Mouse (Mus musculus): Measurements from ENCODE around the gene Ttc17. TPM values are rescaled to one million over a fixed set of nuclear protein-coding genes. Genes with fewer than 3 reads are reported as not detected.

The Ttc17 gene
- polyA plus RNA-seq, 1 experiment from 2014 or later = 18.1 TPM

DNA sequence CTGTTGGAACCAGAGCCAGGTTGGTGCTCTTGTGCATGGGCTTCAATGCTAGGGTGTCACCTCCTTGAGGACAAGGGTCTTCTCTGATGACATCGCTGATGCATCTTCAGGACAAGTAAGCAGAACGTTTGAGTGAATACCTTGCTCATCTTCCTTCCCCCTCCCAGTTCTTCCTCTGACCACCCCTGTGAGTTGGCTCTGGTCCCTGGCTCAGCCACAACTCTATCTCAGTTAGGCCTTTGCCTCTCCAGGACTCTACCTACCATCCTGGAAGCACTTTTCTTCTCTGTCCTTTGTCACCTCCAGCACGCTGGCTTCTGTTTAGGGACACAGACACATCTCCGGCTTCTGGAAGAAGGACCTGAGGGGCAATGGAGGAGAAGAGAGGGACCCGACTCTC lies 126.9 kb downstream of the Ttc17 start:
- Histone ChIP-seq H3K27me3 (ENCODE audit: insufficient read depth, low read length) (peaks cover 2% of the 10 kb centered on the region; the same call in 1 of the 2 replicates), H3K9me3 (ENCODE audit: low read depth, low read length) (no peaks in the 10 kb centered on the region), H3K4me2 (no peak overlapping the region), H3K9ac (no peak overlapping the region), H3K27ac (ENCODE audit: low read depth) (no peak overlapping the region), H3K36me3 (ENCODE audit: insufficient read depth) (no peaks in the 10 kb centered on the region), H3K4me3 (ENCODE audit: low read depth, low read length) (no peak overlapping the region), H3K4me1 (ENCODE audit: insufficient read depth) (no peaks in the 10 kb centered on the region)
- no peak for ATAC-seq (ENCODE audit: insufficient read depth)
- 70% methylated on average over 5 of the region's 5 CpGs for WGBS
- DNase-seq = no peak
- TF ChIP-seq CTCF (IDR thresholded peaks at IDR 0.05; ENCODE audit: low read depth) = no peak

DNA sequence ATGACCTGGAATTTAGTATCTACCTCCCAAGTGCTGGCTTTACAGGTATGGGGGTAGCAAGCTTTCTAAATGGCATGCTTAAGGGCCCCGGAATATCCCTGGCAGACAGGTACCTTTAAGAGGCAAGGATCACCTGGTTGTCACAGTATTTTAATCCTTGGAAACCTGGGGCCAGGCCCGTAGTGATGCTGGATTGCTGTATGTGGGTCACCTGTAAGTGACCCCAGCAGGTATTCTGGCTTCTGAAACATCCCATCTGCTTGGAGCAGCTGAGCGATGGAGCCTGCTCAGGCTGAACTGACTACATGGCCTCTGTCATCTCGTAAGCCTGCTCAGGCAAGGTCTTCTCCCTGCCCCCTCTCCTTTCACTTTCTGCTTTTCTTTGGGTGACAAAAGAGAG lies 130.4 kb downstream of the Ttc17 start:
- Histone ChIP-seq H3K9me3 (ENCODE audit: low read depth, low read length) (no peaks in the 10 kb centered on the region), H3K4me1 (ENCODE audit: insufficient read depth) (no peaks in the 10 kb centered on the region), H3K4me3 (ENCODE audit: low read depth, low read length) (no peak overlapping the region), H3K9ac (no peak overlapping the region), H3K27me3 (ENCODE audit: insufficient read depth, low read length) (peaks cover 23% of the 10 kb centered on the region; the same call in 1 of the 2 replicates), H3K27ac (ENCODE audit: low read depth) (no peak overlapping the region), H3K36me3 (ENCODE audit: insufficient read depth) (no peaks in the 10 kb centered on the region), H3K4me2 (no peak overlapping the region)
- 64% methylated on average over 4 of the region's 4 CpGs for WGBS
- TF ChIP-seq CTCF (IDR thresholded peaks at IDR 0.05; ENCODE audit: low read depth) = no peak
- ATAC-seq (ENCODE audit: insufficient read depth) = no peak
- no peak for DNase-seq

DNA sequence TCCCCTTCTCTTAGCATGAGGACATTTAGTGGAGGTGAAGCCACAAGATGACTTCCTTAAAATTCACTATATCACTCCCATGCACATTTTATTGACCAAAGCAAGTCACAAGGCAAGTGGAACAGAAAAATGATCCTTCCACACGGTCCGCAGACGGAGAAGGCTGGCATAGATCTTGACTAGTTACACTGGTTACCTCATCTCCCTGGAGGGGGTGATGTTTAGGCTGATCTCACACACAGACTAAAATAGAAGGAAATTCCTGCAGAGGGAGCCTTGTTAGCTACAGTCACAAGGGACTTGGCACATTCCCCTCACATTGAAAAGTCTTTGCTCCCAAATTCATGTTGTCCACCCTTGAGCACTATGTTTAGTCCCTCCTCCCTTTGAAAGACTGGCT lies 130.8 kb downstream of the Ttc17 start:
- Histone ChIP-seq H3K36me3 (ENCODE audit: insufficient read depth) (no peaks in the 10 kb centered on the region), H3K4me1 (ENCODE audit: insufficient read depth) (no peaks in the 10 kb centered on the region), H3K4me3 (ENCODE audit: low read depth, low read length) (no peak overlapping the region), H3K27ac (ENCODE audit: low read depth) (no peak overlapping the region), H3K27me3 (ENCODE audit: insufficient read depth, low read length) (peaks cover 23% of the 10 kb centered on the region; the same call in 1 of the 2 replicates), H3K9ac (no peak overlapping the region), H3K4me2 (no peak overlapping the region), H3K9me3 (ENCODE audit: low read depth, low read length) (no peaks in the 10 kb centered on the region)
- TF ChIP-seq CTCF (IDR thresholded peaks at IDR 0.05; ENCODE audit: low read depth) = no peak
- ATAC-seq (ENCODE audit: insufficient read depth) (no peak), DNase-seq (no peak)
- 76% methylated on average over 3 of the region's 3 CpGs for WGBS

GRCm38 (mm10) chr2:94273154-94274021 lies 133.1 kb downstream of the Ttc17 start:
- peaks cover 23% of the 10 kb centered on the region; the same call in 1 of the 2 replicates for H3K27me3 ChIP-seq (ENCODE audit: insufficient read depth, low read length)

DNA sequence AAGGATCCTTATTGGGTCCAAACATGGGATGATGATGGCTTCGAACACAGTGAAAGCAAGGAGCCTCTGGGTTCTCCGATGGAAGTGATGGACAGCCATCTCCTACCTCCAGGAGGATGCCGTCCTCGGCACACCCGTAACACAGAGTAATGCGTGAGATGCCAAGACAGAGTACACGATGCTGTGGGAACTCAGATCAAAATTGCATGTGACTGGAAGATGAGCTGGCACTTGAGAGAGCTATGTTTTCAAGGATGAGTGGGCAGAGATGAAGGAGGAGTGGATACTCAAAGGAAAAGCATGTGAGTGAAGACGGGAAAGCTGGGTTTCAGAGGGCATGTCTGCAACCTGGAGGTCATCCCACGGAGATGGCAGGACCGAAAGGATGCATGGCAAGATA lies 135.3 kb downstream of the Ttc17 start:
- TF ChIP-seq CTCF (IDR thresholded peaks at IDR 0.05; ENCODE audit: low read depth) = no peak
- no peaks in the 10 kb centered on the region for H3K9me3 ChIP-seq (ENCODE audit: low read depth, low read length)
- H3K27ac ChIP-seq (ENCODE audit: low read depth) = no peak overlapping the region
- H3K4me1 ChIP-seq (ENCODE audit: insufficient read depth) = no peaks in the 10 kb centered on the region
- no peak for ATAC-seq (ENCODE audit: insufficient read depth)
- H3K27me3 ChIP-seq (ENCODE audit: insufficient read depth, low read length) = peaks cover 23% of the 10 kb centered on the region; the same call in 1 of the 2 replicates
- no peak overlapping the region for H3K9ac ChIP-seq
- no peak overlapping the region for H3K4me2 ChIP-seq
- no peaks in the 10 kb centered on the region for H3K36me3 ChIP-seq (ENCODE audit: insufficient read depth)
- 79% methylated on average over 10 of the region's 10 CpGs for WGBS
- no peak overlapping the region for H3K4me3 ChIP-seq (ENCODE audit: low read depth, low read length)
- DNase-seq = no peak

More at GRCm38 (mm10) chr2:94273154-94274021, 133.1 kb downstream of the Ttc17 start:
- DNase-seq = peak; percentile 80
- no peaks in the 10 kb centered on the region for H3K9me3 ChIP-seq (ENCODE audit: low read depth, low read length)
- under 1% methylated on average over 62 of the region's 72 CpGs for WGBS
- ATAC-seq (ENCODE audit: insufficient read depth) = peak; percentile 90
- peak overlapping the region; percentile 55 for H3K9ac ChIP-seq
- no peak for TF ChIP-seq CTCF (IDR thresholded peaks at IDR 0.05; ENCODE audit: low read depth)
- H3K27ac ChIP-seq (ENCODE audit: low read depth) = no peak overlapping the region
- peak overlapping the region; percentile 54 for H3K4me3 ChIP-seq (ENCODE audit: low read depth, low read length)
- H3K4me1 ChIP-seq (ENCODE audit: insufficient read depth) = no peaks in the 10 kb centered on the region
- H3K36me3 ChIP-seq (ENCODE audit: insufficient read depth) = no peaks in the 10 kb centered on the region
- H3K4me2 ChIP-seq = peak overlapping the region; percentile 98

- Histone ChIP-seq H3K27me3 (ENCODE audit: insufficient read depth, low read length) (peaks cover 18% of the 10 kb centered on the region; the same call in 1 of the 2 replicates), H3K9me3 (ENCODE audit: low read depth, low read length) (no peaks in the 10 kb centered on the region), H3K4me3 (ENCODE audit: low read depth, low read length) (no peak overlapping the region), H3K27ac (ENCODE audit: low read depth) (no peak overlapping the region), H3K9ac (no peak overlapping the region), H3K4me1 (ENCODE audit: insufficient read depth) (peaks cover 8% of the 10 kb centered on the region; the same call in 1 of the 2 replicates), H3K4me2 (no peak overlapping the region), H3K36me3 (ENCODE audit: insufficient read depth) (no peaks in the 10 kb centered on the region)
- TF ChIP-seq CTCF (IDR thresholded peaks at IDR 0.05; ENCODE audit: low read depth) = no peak
- ATAC-seq (ENCODE audit: insufficient read depth) = no peak
- WGBS = 67% methylated on average over 8 of the region's 8 CpGs
- peak; percentile 15 for DNase-seq
Observed at GRCm38 (mm10) chr2:94268835-94269234, 137.7 kb downstream of the Ttc17 start.

DNA sequence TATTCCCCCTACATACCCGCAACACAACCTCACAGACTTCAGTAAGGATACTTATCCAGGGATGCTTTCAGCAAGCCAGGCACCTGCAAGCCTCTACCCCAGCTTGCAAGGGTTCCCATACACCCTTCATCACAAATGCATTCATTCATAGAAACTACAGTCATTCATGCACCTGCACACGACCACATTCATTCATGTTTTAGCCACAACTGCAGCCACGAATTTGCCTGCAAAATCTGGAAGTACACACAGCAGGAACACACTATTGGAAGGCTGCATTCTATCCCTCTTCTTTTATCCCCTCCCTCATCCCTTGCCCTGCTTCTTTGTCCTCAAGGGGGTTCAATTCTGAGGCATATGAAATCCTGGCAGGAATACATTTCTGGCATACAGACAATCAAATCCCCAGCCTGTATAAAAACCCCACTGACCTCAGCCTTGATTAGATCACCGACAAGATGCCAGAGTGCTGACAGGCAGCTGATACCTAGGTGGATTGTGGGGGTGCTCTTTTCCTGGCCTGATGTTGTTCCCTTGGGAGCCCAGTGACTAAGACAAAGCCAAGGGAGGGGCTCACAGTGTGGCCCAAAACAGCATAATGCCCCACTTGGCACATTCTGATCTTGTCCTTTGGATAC lies 139.2 kb downstream of the Ttc17 start:
- H3K4me1 ChIP-seq (ENCODE audit: insufficient read depth) = peaks cover 8% of the 10 kb centered on the region
- no peak for DNase-seq
- no peaks in the 10 kb centered on the region for H3K9me3 ChIP-seq (ENCODE audit: low read depth, low read length)
- no peak overlapping the region for H3K4me3 ChIP-seq (ENCODE audit: low read depth, low read length)
- WGBS = 32% methylated on average over 4 of the region's 4 CpGs
- no peak for ATAC-seq (ENCODE audit: insufficient read depth)
- H3K4me2 ChIP-seq = no peak overlapping the region
- no peaks in the 10 kb centered on the region for H3K36me3 ChIP-seq (ENCODE audit: insufficient read depth)
- no peak overlapping the region for H3K27ac ChIP-seq (ENCODE audit: low read depth)
- no peak for TF ChIP-seq CTCF (IDR thresholded peaks at IDR 0.05; ENCODE audit: low read depth)
- peaks cover 15% of the 10 kb centered on the region; the same call in 1 of the 2 replicates for H3K27me3 ChIP-seq (ENCODE audit: insufficient read depth, low read length)
- no peak overlapping the region for H3K9ac ChIP-seq

Data from lung, embryonic 14.5 days (tissue).